Mouse (Mus musculus): ENCODE measurements around the gene Wdr20rt.
"Not testable (repeated sequence)": the region's sequence is repeated elsewhere in the genome, so short reads cannot be mapped to it uniquely, and the experiment has no call there.

The Wdr20rt gene

DNA sequence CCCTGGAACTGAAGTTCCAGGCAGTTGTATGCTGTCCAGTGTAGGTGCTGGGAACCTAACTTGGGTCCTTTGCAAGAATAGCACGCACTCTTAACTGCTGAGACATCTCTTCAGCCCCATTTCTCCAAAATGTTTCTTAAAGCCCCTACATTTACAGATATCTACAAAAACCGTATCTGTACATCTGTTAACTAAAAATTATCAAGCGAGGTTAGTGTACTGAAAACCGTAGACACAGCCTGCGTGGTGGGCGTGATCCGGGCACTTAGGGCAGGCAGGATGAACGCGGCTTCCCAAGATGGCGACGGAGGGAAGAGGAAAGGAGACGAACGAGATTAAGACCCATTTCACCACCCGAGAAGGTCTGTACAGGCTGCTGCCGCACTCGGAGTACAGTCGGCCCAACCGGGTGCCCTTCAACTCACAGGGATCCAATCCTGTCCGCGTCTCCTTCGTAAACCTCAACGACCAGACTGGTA is at the start of gene Wdr20rt:
TSS of gene Wdr20rt (plus strand) at position 51 of the 479 bp plus-strand sequence.
- no peak for DNase-seq

DNA sequence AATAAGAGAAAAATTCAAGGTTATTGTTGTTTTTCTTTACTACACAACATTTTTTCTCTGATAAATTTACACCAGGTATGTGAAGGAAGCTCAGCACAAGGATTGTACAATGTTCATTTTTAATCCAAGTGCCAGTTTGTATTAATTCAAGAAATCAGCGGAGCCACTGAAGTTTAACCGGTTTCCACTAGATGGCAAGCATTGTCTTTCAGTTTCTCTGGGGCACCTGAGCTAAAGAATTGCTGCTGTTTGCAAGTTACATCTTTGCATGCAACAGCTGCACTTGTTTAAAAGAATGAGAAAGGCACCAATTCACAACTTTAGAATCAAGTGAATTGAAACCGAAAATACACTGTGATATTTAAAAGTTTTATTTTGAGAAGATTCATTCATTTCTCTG is 38.0 kb upstream of the Wdr20rt start:
- no peak for DNase-seq

DNA sequence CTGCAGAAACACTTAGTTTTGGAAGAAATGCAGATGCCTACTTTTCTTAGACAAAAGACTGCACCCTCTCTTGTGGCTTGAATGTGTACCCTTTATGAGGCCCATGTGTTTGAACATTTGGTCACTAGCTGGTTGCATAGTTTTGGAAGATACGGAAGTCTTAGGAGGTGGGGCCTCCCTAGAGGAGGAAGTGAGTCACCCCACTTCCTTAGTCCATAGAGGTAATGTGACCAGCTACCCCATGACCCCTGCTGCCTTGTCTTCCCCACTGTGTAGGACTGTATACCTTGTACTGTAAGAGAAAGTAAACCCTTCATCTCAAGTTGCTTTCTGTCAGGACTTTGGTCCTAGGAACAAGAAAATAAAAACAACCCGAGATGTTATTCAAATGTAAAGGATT is 36.1 kb upstream of the Wdr20rt start:
- DNase-seq = no peak

DNA sequence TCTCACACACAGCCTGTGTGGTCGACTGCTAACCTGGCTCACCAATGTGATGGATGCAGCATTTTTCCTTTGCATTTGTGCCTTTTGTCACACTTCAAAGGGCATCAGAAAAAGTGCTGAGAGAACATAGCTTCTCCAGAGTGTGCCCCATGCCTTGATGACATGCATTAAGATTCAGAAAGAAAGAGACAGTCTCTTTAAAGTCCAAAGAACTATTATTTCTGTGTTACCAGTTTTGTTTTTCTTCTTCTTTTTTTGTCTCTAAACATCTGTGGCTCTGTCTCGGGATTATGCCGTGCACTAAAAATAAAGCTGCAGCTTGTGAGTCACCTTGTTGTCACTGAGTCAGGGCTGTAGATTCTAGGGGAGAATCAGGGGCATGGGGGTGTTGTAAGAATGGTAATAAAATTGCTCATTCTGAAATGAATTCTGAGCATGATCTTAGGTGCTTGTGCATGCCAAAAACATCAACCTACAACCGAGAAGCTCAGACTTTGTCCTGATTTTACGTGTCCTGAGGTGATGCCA is 31.2 kb upstream of the Wdr20rt start:
- peak; percentile 24 for DNase-seq

DNA sequence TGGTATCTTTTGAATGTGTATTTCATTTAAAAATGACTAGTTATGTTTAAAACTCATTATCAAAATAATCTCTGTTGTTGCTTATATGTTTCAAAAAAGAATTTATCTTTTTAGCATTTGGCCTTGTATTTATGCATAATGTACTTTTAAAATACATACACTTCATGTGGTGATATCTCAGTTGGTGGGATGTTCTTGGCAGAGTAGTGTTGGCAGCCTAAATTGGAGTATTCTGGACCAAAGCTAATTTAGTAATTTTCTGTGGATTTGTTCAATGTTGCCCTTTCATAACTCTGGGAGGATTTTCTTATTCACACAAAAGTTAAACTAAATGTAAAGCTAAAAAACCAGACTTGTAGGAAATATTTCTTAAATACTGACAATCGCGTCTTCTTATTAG is 23.5 kb upstream of the Wdr20rt start:
- no peak for DNase-seq

DNA sequence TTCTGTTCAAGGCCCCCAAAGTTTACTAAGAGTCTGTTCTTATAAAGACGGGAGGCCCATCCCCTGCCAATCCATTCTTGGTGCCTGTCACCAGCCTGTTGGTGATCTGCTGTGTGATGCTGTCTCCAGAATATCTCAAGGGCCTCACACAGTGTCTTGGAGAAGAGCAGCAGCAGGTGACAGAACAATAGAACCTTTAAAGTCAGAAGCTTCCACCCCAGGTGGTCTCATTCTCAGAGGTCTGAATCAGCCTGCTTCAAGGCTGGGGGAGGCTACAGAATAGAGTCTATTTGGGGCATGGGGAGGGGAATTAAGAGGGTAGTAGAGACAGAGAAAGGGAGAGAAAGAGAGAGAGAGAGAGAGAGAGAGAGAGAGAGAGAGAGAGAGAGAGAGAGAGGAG is 18.9 kb upstream of the Wdr20rt start:
- DNase-seq = no peak

DNA sequence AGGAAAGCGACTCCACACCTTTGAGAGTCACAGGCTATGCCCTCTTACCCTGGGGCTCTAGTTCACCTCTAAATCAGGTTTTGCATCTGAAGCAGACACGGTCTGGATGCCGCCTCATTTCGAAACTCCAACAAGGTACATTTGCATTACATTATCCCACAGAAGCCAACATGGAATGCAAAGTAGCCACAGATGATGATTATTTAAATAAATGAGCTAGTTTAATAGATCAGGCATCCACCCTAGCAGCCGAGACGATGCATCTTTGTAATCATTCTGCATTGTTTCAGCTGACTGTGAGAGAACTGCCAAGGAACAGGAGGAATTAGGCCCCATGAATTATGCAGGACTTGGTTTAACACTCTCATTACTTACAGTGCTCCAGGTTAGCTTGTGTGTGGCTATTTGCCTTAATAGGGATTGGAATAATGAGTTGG is 8.9 kb upstream of the Wdr20rt start:
- DNase-seq = no peak

DNA sequence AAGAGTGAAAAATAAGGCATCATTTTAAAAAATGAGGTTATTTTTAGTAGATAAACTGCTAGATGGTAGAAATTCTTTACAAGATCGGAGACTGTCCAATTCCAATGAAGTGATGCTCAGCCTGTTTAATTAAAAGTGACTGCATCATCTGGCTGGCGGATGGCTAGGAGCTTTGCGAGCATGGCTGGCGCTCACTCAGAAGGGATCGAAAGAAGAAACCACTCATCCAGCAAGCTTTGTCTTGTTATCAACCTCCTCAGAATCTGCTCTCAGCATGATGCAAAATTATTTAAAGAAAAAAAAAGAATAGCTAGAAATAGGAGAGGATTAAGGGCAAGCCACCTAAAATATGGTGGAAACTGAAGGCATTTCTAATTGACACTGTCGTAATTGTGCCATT is 3.3 kb downstream of the Wdr20rt start:
- no peak for DNase-seq

DNA sequence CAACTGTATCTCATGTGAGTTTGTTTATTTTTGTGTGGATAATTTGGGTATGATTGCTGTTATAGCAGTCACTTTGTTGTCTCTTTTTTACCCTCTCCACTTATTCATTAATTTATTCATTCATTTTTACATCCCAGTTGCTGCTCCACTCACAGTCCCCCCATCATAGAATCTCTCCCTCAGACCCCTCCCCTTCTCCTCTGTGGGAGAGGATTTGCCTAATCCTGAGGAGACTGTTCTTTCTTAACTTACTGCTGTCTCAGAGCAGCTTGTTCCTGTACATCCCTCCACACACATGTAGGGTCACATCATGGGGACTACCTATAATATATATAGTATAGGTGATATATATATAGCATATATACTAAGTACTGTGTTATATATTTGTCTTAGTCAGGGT is 3.7 kb downstream of the Wdr20rt start:
- DNase-seq = no peak

DNA sequence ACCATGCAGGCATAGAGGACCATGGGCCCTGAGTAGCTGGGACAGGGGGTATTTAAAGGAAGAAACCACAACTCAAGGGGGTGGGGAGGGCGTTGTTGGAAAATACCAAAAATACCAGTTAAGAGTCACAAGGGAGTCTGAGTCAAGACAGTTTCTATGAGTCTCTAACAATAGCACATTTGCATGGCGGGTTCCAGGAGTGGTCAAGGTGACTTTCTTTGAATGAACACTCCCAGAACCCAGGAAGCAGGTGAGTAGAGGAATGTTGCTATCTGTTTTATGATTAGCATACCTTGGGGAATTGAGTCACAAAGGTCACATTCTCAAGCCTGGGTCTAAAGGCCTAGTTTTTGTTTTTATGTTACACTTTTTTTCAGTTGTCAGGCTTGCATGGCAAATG is 7.5 kb downstream of the Wdr20rt start:
- DNase-seq = not testable (repeated sequence)

DNA sequence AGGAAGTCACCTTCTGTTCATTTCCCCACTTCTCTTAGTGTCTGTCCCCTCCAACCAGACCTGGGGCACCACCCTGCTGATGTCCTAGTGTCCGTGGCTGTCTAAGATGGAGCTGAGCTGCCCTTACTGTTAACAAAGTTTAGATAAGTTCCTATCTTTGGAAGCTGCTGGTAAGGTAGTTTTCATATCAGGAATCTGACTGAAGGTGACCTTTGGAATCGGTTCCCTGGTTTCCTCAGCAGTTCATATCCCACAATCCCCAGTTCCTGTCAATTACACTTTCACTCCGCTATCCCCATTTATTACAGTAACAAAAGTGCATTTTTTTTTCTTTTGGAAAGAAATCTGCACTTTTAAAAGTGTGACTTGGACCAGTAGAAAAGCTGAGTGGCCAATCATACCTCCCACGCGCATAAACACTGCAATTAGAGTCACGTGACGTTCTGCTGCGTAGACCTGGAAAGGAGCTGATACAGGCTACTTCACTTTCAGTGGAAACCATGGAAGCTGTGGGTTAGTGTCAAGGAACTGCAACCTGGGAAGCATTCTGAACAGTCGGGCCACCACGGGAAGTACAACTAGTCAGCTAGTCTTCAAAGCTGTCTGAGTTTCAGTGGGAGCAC is 24.9 kb downstream of the Wdr20rt start:
- no peak for DNase-seq

DNA sequence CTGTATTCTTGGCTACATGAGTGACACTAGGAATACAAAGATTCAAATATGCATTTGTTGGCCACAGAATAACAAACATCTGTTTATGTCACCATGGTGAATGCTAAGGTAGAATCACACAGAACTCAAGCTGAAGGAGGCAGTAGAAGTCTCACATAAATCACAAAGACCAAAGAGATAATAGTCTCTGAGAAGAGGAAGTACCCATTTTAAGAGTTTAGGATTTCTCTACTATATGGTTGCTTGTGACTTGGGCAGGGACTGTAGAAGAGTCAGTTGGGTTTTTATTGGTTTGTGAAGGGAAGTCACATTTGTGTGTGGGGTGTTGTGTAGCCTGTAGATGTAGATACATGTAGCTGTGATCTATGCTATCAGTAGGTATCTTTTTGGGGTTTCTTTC is 31.6 kb downstream of the Wdr20rt start:
- DNase-seq = no peak

DNA sequence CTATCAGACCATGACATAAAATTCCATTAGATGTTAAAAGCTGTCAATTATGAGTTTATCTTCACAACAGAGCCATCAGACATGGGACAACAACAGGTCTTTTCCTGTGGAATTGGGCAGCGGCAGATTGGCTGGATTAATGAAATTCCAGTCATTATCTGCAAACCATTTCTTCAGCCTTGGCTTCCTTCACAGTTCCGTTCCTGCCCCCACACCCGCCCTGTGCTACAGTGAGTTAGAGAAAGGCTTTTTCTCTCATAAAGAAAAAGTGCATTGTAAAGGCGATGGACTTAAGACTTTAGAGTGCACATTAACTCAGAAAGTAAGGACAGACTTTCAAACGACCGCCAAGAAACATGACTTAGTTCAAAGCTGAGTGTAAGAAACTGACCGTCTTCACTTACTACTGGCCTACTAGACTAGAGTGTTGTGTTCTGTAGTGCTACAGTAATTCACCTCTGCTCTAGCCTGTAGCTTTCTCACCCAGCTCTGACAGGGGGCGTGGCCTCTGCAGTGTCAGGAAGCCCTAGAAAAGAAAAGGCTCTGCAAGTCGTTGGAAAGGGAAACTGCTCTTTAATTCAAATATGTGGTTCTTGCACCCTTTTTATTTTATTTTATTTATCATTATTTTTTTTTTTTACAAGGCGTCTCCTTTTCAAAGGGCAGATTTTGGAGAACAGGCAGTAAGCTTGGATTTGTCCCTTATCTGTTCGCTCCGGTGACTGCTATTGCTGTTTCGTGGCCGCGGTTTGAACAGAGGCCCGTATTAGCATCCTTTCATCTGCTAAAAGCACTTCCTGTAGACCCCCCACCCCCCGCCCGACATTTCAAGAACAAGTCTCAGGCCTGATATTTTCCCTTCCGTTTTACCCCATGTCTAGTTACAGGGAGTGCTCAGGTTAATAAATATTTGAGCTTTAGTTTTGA is 33.2 kb downstream of the Wdr20rt start:
- no peak for DNase-seq

DNA sequence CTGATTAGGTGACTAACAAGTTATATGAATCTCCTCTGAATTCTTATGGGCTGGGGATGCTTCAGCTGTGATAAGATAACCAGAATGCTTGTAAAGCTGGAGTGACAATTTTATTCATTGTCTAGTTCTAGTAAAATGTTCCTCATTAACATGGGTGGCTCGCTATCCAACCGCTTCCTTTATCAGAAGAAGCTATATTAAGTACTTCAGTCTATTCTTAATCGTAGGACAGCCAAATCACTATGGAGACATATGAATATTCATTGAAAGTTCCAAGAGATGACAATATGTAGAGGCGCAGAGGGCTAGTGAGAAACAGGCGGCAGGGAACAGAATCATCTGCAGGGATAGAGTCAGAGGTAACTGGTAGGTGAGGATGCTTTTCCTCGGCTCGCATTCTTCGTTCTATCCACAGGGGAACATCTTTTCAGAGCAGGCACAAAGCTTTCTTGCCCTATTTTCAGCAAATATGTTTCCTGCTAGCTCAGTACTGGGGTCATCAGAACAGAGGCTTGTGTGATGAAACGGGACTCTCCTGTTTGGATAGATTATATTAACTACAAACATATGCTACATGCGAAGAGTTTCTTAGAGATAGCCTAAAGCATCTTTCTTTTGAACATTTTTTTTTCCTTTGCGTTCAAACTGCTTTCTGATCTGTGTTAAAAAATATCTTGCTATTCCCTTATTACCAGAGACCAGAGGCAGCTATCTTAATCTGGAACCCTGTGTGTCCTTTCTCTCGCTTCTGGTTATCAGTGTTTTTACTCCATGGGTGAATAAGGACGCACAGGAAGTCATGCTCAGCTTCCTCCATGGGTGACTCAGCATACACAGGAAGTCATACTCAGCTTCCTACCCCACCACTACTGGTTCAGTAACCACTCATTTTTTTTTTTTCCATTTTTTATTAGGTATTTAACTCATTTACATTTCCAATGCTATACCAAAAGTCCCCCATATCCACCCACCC is 34.1 kb downstream of the Wdr20rt start:
- peak; percentile 29 for DNase-seq

DNA sequence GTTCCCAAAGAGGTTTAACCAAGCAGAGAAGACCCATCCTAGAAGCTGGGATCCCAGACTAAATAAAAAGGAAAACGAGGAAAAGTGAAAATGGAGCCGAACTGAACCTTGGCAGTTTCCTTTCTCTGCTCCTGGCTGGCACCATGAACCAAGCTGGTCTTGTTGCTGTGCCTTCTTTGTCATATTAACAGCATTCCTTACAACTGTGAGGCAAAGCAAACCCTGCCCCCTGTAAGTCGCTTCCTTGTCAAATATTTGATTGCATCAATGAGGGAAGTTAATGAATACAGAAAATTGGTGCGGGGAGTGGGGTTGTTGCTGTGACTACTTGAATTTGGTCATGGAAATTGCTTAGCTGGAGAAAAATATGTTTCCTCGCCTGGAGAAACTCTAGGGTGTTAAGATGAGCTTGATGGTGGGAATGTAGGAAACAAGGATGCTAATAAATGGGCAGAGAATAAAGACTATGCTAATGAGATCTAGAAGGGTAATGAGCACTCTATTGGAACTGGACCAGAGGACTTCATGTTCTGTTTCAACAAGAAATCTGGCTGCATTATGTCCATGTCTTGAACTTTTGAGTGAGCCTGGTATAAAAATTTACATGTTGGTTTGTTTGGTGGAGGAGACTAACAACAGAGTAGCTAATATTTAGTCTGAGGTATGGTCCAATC is 43.1 kb downstream of the Wdr20rt start:
- DNase-seq = no peak

DNA sequence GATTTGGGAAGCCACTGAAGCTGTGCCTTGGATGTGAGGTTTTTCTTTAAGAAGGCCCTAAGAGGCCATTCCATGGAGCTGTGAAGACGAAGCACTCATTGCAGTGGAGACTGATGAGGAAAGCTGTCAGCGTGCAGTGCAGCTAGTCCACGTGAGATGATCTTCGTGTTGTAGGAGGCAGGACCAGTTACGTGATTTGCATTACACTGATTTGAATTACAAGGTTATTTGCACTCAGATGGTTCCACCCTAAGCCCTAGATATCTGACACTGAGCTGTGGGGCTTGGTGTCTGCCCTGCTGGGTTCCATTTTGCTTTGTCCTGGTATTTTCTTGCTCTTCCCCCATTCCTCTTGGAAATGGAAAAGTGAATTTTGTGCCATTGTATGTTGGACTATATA is 44.1 kb downstream of the Wdr20rt start:
- DNase-seq = no peak

DNA sequence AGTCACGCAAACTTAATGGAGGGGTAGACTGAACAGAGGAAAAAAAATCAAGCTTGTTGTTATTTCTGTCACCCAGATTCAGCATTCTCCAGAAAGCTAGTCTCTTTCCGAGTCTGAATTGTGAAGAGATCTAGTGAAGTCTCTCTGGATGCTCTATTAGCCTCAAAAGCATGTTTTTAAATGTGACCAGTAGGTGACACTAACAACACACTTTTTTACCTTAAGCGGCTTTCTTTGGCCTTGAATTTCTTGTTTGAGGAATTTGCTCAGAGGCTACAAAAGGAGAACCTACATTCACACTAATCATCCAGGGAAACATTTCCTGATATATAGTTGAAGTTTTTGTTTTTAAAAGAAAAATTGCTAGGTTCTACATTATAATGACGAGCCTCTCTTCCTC is 48.5 kb downstream of the Wdr20rt start:
- DNase-seq = no peak
